Mouse (Mus musculus) ovary, postnatal 10 days (tissue): ENCODE data around the gene Eif4g3.

Experiments
- DNase-seq: peaks from one replicate; pipeline ENCODE4 v3.0.0; 2022; ENCODE audit warnings: low spot score

Eif4g3 gene

GRCm38 (mm10) chr4:137990433-137990832, 2.4 kb upstream of the Eif4g3 start:
- DNase-seq = no peak

GRCm38 (mm10) chr4:137991240-137991639, 1.6 kb upstream of the Eif4g3 start:
- no peak for DNase-seq

DNA sequence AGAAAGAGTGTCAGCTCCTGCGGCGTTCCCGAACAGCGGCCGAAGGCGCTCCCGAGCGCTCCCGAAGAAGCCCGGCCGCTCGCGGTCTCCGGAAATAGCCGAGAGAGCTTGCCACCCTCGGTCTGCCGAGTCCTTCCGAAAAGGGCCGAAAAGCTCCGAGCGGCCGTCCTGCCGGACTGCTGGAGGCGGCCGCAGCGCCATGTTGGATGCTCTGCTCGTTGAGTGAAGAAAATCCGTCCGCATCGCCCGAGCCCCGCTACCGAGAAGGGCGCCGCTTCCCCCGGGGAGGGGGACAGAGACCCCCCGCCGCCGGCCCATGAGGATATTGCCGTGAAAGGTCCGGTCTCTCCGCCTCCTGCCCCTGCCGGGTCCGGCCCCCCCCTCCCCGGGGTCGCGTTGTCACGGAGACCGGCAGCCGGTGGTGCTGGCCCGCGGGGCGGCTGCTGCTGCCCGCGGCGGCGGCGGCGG, 503 bp downstream of the Eif4g3 start:
- DNase-seq = peak; percentile 100

DNA sequence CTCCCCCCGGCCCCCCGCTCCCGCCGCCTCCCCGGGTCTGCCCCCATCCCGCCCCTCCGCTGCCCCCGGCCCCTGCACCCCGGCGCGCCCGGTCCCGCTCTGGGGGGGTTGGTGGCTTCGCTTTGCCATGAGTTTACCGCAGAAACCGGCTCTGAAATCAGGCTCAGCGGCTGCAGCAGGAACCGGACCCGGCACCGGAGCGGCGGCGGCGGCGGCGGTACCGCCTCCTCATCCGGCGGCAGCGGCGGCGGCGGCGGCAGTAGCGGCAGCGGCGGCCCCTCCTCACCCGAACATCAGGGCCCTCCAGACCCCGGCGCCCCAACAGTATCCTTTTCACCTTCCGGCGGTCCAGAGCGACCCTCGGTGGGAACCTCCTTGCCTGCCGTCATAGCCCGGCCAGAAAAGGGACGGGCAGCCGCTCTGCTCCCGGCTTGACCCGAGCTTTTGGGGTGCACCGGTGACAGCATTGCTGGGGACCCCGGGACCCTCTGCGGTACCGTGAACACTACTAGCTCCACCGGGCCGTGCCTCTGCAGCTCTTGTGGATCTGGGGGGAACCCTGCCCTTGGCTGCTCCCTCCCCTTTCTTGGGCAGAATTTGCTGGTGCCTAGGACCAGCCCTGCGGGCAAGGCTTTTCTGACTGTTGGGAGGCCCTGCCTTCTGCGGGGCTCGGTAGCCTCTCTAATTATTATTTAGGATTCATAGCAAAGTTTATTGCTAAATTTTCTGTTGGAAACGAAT, 1.2 kb downstream of the Eif4g3 start:
- peak; percentile 24 for DNase-seq

DNA sequence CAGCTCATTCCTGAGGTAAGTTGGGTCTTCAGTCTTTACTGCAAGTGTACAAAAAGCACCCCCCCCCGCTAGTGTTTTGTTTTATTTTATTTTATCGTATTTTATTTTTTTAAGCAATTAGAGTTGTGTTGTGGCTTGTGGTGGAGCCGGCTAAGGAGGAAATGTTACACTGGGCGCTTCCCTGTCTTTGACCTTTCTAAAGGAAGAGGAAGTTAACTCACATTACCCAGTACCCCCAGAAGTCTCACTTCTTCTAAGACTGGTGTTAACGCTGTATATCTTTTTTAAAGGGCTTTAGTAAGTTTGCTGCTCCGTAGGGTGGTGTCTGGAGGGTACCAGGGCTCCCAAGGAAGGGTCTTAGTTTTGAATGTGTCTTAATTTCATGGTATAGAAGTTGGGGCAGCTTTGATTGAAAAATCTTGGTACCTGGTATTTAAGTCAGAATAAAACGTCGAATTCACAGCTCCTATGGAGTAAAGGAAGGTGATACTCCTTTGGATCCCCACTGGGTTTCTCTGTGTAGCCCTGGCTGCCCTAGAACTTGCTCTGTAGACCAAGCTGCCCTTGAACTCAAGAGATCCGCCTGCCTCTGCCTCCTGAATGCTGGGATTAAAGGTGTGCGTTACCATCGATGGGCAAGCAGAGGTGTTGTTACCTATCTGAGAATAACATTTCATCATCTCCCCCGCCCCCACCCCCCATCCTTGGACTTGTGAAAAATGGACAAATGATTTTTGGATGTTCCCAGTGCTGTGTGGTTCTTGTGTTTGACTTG, 1.9 kb downstream of the Eif4g3 start:
- DNase-seq = no peak

- DNase-seq = no peak
These were observed 2.6 kb downstream of the Eif4g3 start for GRCm38 (mm10) chr4:137995399-137995798.

DNA sequence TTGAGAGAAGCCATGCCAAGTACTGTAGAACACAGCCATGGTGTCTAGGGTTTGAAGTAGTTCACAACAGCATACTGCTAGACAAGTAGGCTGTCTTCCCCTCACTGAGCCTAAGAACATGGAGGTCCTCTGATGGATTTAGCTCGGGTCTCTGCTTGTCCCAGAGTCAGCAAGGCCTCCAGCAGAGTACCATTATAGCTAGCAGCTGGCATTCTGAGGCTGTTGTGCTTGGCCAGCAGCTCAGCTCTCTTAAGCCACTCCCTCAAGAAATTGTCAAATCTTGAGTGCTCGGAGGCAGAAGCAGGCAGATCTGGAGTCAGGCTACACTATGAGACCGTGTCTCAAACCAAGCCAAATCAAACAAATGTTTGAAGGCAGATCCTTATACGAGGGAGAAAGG, 5.4 kb downstream of the Eif4g3 start:
- no peak for DNase-seq

GRCm38 (mm10) chr4:138000682-138001081, 7.9 kb downstream of the Eif4g3 start:
- no peak for DNase-seq

GRCm38 (mm10) chr4:138003909-138004610, 11.2 kb downstream of the Eif4g3 start:
- no peak for DNase-seq

DNA sequence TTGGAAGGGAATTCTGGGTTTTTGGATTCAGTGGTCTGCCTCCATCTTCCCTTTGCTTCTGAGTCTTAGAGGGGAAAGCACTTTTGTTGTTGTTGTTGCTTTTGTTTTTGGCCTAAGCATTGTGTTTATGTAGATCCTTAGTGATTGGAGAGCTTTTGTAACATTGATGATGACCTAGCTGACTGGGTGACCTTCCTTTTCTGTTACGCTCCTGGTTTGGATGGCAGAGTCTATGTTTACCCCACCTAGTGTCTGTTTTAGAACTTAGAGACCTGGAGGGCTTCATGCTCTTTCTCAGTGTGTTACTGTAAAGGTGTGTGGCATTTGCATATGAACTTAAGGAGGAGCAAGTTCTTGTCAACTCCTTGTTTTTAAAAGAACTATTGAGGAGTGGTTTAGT, 13.0 kb downstream of the Eif4g3 start:
- no peak for DNase-seq

DNA sequence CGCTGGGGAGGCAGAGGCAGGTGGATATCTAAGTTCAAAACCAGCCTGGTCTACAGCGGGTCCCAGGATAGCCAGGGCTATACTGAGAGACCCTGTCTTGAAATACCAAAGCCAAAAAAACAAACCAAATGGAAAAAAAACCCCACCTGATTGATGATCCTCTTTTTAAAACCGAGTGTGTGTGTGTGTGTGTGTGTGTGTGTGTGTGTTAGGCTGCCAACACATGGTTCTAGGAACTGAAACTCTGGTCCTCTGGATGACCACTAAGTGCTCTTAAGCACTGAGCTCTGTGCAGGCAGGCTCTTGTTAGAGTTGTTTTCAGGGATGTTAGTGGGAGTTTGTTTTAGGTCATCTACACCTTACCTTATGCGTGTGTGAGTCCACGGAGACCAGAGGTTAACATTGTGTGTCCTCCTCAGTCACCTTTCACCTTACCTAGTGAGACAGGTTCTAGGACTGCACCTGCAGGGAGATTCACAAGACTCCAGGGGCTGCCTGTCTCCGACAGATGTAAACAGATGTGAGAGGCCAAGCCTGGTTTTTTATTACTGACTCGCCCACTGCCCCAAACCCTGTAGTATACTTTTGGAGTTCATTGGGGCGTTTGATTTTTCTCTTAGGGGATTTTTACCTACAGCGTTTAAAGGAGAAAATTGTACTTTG, 14.3 kb downstream of the Eif4g3 start:
- DNase-seq = no peak

DNA sequence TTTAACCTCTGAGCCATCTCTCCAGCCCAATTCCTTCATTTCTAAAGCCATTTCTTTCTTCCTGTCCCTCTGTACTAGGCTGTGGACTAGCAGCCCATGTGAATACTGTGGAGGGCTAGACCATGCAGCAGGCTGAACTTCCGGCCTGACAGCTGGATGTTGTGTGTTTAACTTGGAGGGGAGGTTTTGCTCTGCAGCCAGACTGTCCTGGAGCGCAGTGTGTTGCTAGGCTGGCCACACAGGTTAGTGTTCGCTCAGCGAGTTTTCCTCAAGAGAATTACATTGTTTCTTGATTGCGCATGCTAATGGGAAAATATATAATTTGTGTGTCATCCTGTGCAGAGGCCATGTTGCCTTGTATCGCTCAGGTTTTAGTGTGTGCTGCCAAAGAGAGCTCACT, 15.8 kb downstream of the Eif4g3 start:
- no peak for DNase-seq

DNA sequence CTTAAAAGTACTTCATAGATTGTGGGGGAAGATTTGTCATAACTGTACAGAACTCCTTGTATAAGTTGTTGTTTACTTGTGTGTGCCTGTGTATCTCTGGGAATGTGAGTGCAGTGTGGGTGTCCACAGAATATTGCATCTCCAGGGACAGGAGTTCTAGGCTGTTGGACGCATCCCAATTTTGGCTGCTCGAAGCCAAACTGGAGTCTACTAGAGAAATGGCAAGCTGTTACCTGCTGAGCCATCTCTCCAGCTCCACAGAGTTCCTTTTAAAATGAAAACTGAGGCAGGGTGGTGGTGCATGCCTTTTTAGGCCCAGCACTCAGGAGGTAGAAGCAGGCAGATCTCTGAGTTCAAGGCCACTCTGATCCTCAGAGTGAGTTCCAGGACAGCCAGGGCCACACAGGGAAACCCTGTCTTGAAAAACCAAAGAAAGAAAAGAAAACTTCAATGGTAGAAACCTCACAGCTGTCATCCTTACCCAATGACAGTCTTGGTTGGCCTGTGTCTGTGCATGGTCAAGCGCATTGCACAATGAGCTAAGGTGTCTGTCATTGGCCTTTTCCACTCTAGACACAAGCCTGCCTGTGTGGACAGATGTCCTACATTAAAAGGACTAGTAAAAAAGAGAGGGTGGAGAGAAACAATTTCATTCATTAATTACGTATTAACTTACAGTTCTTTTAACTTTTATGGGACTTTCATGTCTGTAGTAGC, 17.1 kb downstream of the Eif4g3 start:
- DNase-seq = no peak

- no peak for DNase-seq
These were observed 21.1 kb downstream of the Eif4g3 start for GRCm38 (mm10) chr4:138013723-138014479.

DNA sequence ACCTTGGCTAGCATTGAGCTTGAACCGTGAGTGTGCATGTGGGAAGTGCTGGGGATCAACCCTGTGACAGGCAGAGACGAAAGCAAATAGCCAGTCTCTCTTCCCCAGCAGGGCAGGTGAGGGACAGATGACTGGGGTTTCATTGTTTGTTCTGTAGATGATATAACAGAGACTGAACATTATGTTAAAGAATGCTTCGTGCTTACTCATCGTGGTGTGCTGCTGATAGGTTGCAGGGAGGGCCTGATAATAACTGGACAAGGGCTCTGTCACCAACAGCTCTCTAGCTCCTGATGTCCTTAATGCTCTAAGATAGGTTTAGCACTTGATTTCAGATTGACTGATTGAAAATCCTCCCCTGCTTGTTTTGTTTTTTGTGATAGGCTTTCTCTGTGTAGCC, 23.1 kb downstream of the Eif4g3 start:
- no peak for DNase-seq

GRCm38 (mm10) chr4:138017085-138017637, 24.3 kb downstream of the Eif4g3 start:
- DNase-seq = no peak

DNA sequence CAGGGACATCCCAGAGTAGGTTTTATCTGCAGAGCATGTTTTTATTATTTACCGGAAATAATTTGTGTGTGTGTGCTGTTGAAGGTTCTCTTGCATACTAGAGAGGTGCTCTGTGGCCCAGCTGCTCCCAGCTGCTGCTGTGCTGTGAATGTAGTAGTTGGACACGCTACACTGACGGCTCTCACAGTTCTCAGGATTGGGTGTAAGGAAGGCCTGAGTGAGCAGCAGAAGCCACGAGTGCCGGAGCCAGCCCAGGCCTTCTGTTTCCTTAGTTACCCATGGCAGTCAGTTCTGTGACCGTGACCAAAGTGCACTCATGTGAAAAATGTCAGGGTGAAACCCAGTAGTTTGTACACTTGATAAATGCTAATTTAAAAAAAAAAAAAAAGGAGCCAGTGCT, 25.2 kb downstream of the Eif4g3 start:
- DNase-seq = no peak

DNA sequence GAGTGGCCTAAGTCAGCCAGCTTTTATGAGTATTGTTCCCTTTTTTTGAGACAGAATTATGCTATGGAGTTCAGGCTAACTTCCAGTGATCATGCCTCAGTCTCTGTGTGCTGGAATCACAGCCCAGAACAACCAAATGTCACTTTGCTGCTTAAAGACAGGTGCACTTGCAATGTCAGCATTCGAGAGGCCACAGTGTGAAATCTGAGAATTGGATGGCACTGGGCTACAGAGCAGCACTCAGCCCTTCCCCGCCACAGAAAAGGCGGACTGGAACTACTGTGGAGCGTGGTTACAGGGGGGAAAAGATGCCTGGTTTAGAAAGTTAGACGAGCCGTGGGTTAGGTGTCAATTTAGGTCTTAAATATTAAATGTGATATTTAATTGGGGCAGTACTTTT, 27.4 kb downstream of the Eif4g3 start:
- no peak for DNase-seq

DNA sequence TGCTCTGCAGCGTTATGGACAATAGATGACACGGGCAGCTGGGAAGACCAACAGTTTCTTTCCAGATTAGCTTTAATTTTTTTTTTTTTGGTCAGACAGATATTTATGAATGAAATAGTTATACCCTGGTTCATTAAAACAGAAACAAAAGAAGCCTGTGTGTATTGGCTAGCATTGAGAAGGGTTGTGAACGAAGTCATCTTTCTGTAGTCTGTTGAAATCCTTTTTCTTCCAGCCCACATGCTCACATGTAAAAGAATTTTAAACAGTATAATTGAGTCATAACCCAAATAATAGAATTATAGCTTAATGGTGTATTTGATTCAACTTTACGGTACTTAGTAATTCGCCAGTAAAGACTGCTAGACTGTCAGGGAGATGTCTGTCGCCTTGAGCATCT, 28.8 kb downstream of the Eif4g3 start:
- no peak for DNase-seq

DNA sequence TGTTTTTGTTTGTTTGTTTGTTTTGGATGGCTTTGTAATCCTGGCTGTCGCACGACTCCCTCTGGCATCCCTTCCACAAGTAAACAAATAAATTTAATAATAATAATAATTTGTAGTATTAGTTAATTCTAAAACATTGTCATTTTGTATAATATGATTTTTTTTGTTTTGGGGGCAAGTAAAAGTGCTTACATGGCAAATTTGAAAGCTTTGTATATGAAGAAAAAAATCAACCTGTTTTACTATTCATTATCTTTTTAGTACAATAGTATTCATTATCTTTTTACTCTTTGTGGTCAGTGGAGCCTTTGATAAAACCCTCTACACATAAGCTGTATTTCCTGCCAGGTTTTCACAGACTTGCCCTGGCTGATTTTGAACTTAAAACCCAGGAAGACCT, 29.9 kb downstream of the Eif4g3 start:
- DNase-seq = no peak
